Mouse (Mus musculus) CH12.LX (cell line): ENCODE data around the gene Aig1.

Experiments
- MEF2A ChIP-seq: IDR thresholded peaks from 2 replicates; pipeline ENCODE4 v1.6.1; 2014; ENCODE audit warnings: low read depth, mild to moderate bottlenecking, inconsistent platforms, low read length, improper control_type of control experiment, borderline replicate concordance
- MYC ChIP-seq: IDR thresholded peaks from 2 replicates; pipeline ENCODE4 v1.6.1; 2011; ENCODE audit warnings: low read depth, mild to moderate bottlenecking, improper control_type of control experiment, low read length
- SMC3 ChIP-seq: IDR thresholded peaks from 2 replicates; pipeline ENCODE4 v1.6.1; 2011; ENCODE audit warnings: low read depth, low read length, improper control_type of control experiment
- USF1 ChIP-seq: IDR thresholded peaks from 2 replicates; pipeline ENCODE4 v1.6.1; 2014; ENCODE audit warnings: low read depth, mild to moderate bottlenecking, inconsistent platforms, low read length, improper control_type of control experiment
- USF2 ChIP-seq: conservative IDR thresholded peaks from 2 replicates; pipeline ENCODE4 v1.6.1; 2011; ENCODE audit warnings: low read depth, low read length, improper control_type of control experiment
- ZNF384 ChIP-seq: IDR thresholded peaks from 2 replicates; pipeline ENCODE4 v1.6.1; 2012; ENCODE audit warnings: low read depth, low read length, improper control_type of control experiment, inconsistent platforms

- TF ChIP-seq USF1 (no peak), SMC3 (no peak), MEF2A (no peak), USF2 (no peak), MYC (no peak), ZNF384 (no peak)
Observed at GRCm38 (mm10) chr10:13727676-13728075, 141.1 kb downstream of the Aig1 start.
